Mouse (Mus musculus) gastrocnemius, postnatal 14 days (tissue): ENCODE measurements around the gene Nol6. TPM values are rescaled to one million over a fixed set of nuclear protein-coding genes. Genes with fewer than 3 reads are reported as not detected.
"Not testable (repeated sequence)": the region's sequence is repeated elsewhere in the genome, so short reads cannot be mapped to it uniquely, and the experiment has no call there.

Source experiments
- DNase-seq: peaks from one replicate; pipeline ENCODE4 v3.0.0; 2021; ENCODE audit warnings: mixed read lengths
- intact Hi-C: fragments of 180-260 bp; cut with DNase I; formaldehyde crosslinking; loops from one replicate; pipeline ENCODE4 v1.15.1; 2025; ENCODE audit warnings: low total_unique reads
- total RNA-seq, 2 experiments: library from RNA; stranded (reverse); gene quantifications; 2 replicates each; pipeline ENCODE4 v1.2.3; 2021

Nol6 gene
- total RNA-seq, 2 experiments from 2014 or later, result 15.3 to 16.6 TPM

- intact Hi-C loops, result no loop called here
- DNase-seq, result no peak
Measured at GRCm38 (mm10) chr4:41089705-41090104, 34.5 kb downstream of the Nol6 start.

GRCm38 (mm10) chr4:41089189-41089588, 35.1 kb downstream of the Nol6 start:
- intact Hi-C loops, result no loop called here
- DNase-seq, result no peak

- intact Hi-C loops, result no loop called here
- no peak for DNase-seq
Measured at GRCm38 (mm10) chr4:41087459-41088298, 36.6 kb downstream of the Nol6 start.

GRCm38 (mm10) chr4:41086947-41087346, 37.3 kb downstream of the Nol6 start:
- DNase-seq, result no peak
- intact Hi-C loops, result no loop called here

GRCm38 (mm10) chr4:41084819-41085218, 39.4 kb downstream of the Nol6 start:
- no peak for DNase-seq
- intact Hi-C loops, result no loop called here

GRCm38 (mm10) chr4:41082803-41083202, 41.5 kb downstream of the Nol6 start:
- DNase-seq, intact Hi-C loops: not testable (repeated sequence)

GRCm38 (mm10) chr4:41081733-41082132, 42.5 kb downstream of the Nol6 start:
- intact Hi-C loops, result no loop called here

GRCm38 (mm10) chr4:41078726-41079125, 45.5 kb downstream of the Nol6 start:
- no peak for DNase-seq
- intact Hi-C loops, result no loop called here

More at GRCm38 (mm10) chr4:41081733-41082132, 42.5 kb downstream of the Nol6 start:
- no peak for DNase-seq

GRCm38 (mm10) chr4:41074461-41074860, 49.8 kb downstream of the Nol6 start:
- intact Hi-C loops, result no loop called here
- DNase-seq, result no peak

GRCm38 (mm10) chr4:41073008-41073817, 51.0 kb downstream of the Nol6 start:
- no peak for DNase-seq
- intact Hi-C loops, result no loop called here

GRCm38 (mm10) chr4:41071500-41072429, 52.5 kb downstream of the Nol6 start:
- DNase-seq, result no peak
- intact Hi-C loops, result no loop called here

GRCm38 (mm10) chr4:41065196-41065595, 59.1 kb downstream of the Nol6 start:
- intact Hi-C loops, result no loop called here
- DNase-seq, result no peak

Other genes starting within 250 kb of the Nol6 start
- gene Spink4, start 204.4 kb downstream of the Nol6 start, total RNA-seq, result not detected
- gene Bag1, start 176.2 kb downstream of the Nol6 start, total RNA-seq, result 100 to 1,000 TPM; 147 to 150 TPM
- 10 to 100 TPM; 26.7 to 27.9 TPM for gene Chmp5, start 176.0 kb downstream of the Nol6 start, total RNA-seq
- 10 to 100 TPM; 18.3 to 18.9 TPM for gene Nfx1, start 153.5 kb downstream of the Nol6 start, total RNA-seq
- 10 to 100 TPM; 11.4 to 14.5 TPM for gene Aqp7, start 76.3 kb downstream of the Nol6 start, total RNA-seq
- not detected for gene Aqp3, start 26.3 kb downstream of the Nol6 start, total RNA-seq
- gene Ube2r2, start 11.3 kb upstream of the Nol6 start, total RNA-seq, result 10 to 100 TPM; 77.4 to 84.4 TPM
- gene Ubap2, start 150.7 kb upstream of the Nol6 start, total RNA-seq, result 10 to 100 TPM; 98.2 to 99.2 TPM
- 10 to 100 TPM; 26.7 to 27.8 TPM for gene Dcaf12, start 190.4 kb upstream of the Nol6 start, total RNA-seq
- 10 to 100 TPM; 40.0 to 49.2 TPM for gene Ubap1, start 224.5 kb upstream of the Nol6 start, total RNA-seq